Mouse (Mus musculus) lung, postnatal 14 days (tissue): ENCODE measurements around the gene Ttc8.
"Not testable (repeated sequence)": the region's sequence is repeated elsewhere in the genome, so short reads cannot be mapped to it uniquely, and the experiment has no call there.

Source experiments
- DNase-seq: peaks from one replicate; pipeline ENCODE4 v3.0.0; 2021

The Ttc8 gene

GRCm38 (mm10) chr12:98920194-98920991 lies at the start of gene Ttc8:
Gene Ttc8 (plus strand): TSS chr12:98920574.
- DNase-seq, result peak; percentile 78

- DNase-seq, result no peak
Measured at GRCm38 (mm10) chr12:98872836-98873235, 47.5 kb upstream of the Ttc8 start.

GRCm38 (mm10) chr12:98875216-98875615 lies 45.2 kb upstream of the Ttc8 start:
- no peak for DNase-seq

GRCm38 (mm10) chr12:98878693-98879092 lies 41.7 kb upstream of the Ttc8 start:
- no peak for DNase-seq

- no peak for DNase-seq
Measured at GRCm38 (mm10) chr12:98881796-98882195, 38.6 kb upstream of the Ttc8 start.

GRCm38 (mm10) chr12:98884515-98884914 lies 35.9 kb upstream of the Ttc8 start:
- no peak for DNase-seq

GRCm38 (mm10) chr12:98896761-98897160 lies 23.6 kb upstream of the Ttc8 start:
- DNase-seq, result no peak

- no peak for DNase-seq
Measured at GRCm38 (mm10) chr12:98899676-98900075, 20.7 kb upstream of the Ttc8 start.

GRCm38 (mm10) chr12:98900341-98900880 lies 20.0 kb upstream of the Ttc8 start:
- DNase-seq, result no peak

- peak; percentile 77 for DNase-seq
Measured at GRCm38 (mm10) chr12:98900881-98901801, 19.2 kb upstream of the Ttc8 start, which contains the start of gene Eml5. Gene Eml5 (minus strand): TSS chr12:98901484.

GRCm38 (mm10) chr12:98905466-98905865 lies 14.9 kb upstream of the Ttc8 start:
- DNase-seq, result no peak

GRCm38 (mm10) chr12:98910096-98910495 lies 10.3 kb upstream of the Ttc8 start:
- DNase-seq, result no peak

GRCm38 (mm10) chr12:98931174-98931573 lies 10.8 kb downstream of the Ttc8 start:
- no peak for DNase-seq

- no peak for DNase-seq
Measured at GRCm38 (mm10) chr12:98932441-98932840, 12.1 kb downstream of the Ttc8 start.

GRCm38 (mm10) chr12:98932856-98933255 lies 12.5 kb downstream of the Ttc8 start:
- no peak for DNase-seq

GRCm38 (mm10) chr12:98951295-98951694 lies 30.9 kb downstream of the Ttc8 start:
- not testable (repeated sequence) for DNase-seq

GRCm38 (mm10) chr12:98956951-98957350 lies 36.6 kb downstream of the Ttc8 start:
- no peak for DNase-seq

GRCm38 (mm10) chr12:98957455-98957854 lies 37.1 kb downstream of the Ttc8 start:
- DNase-seq, result no peak

GRCm38 (mm10) chr12:98961008-98961407 lies 40.6 kb downstream of the Ttc8 start:
- DNase-seq, result no peak

- no peak for DNase-seq
Measured at GRCm38 (mm10) chr12:98961415-98961814, 41.0 kb downstream of the Ttc8 start.

- DNase-seq, result no peak
Measured at GRCm38 (mm10) chr12:98965441-98966135, 45.2 kb downstream of the Ttc8 start.

- DNase-seq, result no peak
Measured at GRCm38 (mm10) chr12:98972291-98972690, 51.9 kb downstream of the Ttc8 start.

GRCm38 (mm10) chr12:98973461-98973860 lies 53.1 kb downstream of the Ttc8 start:
- no peak for DNase-seq
